ENCODE assay signal across 18 mouse cellular contexts in the genomic region with DNA sequence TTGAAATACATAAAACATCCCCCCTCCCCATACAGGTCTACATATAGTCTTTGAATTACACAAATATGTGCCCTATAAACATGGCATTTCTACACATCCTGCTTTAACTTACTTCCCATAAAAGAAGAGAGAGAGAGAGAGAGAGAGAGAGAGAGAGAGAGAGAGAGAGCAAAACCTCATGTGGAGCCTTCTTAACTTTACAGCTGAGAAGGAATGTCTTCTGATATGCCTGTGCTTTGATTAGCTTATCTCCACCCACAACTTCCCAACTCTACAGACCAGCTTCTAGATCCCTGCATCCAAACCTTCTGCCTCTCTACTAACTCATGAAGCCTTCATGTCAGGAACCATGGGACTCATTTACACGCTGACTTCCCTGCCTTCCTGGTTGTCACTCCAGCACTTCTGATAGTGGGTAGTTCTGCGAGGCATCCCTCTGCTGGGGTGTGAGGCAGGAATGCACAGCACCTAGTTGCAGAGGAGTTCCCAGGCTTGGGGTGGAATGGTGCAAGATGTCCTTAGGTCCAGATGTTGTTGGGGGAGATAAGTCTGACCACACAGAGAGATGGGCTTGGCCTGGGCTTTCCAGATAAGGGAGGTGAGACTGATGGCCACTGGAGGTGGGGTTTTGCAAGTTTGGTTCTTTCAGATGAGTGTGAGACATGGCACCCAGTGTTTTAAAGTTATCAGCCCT.
DNase-seq lines count a peak whose midpoint lies in the region; ATAC-seq lines count a peak whose summit lies in the region.
"Had no signal": no experiment of that assay in that cellular context is flagged by ENCODE, and none has a peak within 500 bp of the region (broad histone marks: within the 10 kb centered on the region; RNA-seq: fewer than 3 reads in every experiment).

No protein-coding gene starts in this region.

- no peaks in the 10 kb centered on the region for H3K9me3 ChIP-seq in megakaryocyte, embryonic 14.5 days
- H3K9me3 ChIP-seq in liver, embryonic 11.5 days (ENCODE audit: control insufficient read depth, low read length): no peaks in the 10 kb centered on the region
- H3K9me3 ChIP-seq: embryonic facial prominence, embryonic 12.5 days; forebrain, embryonic 10.5 days; limb, embryonic 15.5 days had no signal

- H3K4me2 ChIP-seq in liver, embryonic 11.5 days: peak overlapping the region; percentile 41
- H3K4me2 ChIP-seq: embryonic facial prominence, embryonic 12.5 days; limb, embryonic 15.5 days had no signal

- WGBS in liver, embryonic 11.5 days: 22% methylated on average over 2 of the region's 2 CpGs

- H3K4me1 ChIP-seq in megakaryocyte, embryonic 14.5 days: peaks cover 80% of the 10 kb centered on the region
- H3K4me1 ChIP-seq in liver, embryonic 11.5 days (replicated peaks; ENCODE audit: control insufficient read depth, insufficient read depth, low read length): peaks cover 55% of the 10 kb centered on the region
- H3K4me1 ChIP-seq: embryonic facial prominence, embryonic 12.5 days; forebrain, embryonic 10.5 days; limb, embryonic 15.5 days had no signal

- no peak for ATAC-seq in megakaryocyte, adult 5-6 weeks (ENCODE audit: poor library complexity, severe bottlenecking)
- peak; percentile 76 for ATAC-seq in erythroblast, adult 5-6 weeks (replicated peaks; ENCODE audit: low FRiP score, poor library complexity, severe bottlenecking)
- peak; percentile 83 for ATAC-seq in liver, embryonic 11.5 days (replicated peaks; ENCODE audit: low FRiP score)
- ATAC-seq: CD4-positive, CD25-positive, alpha-beta regulatory T cell, adult 4 months; midbrain, embryonic 16.5 days had no signal

- peak overlapping the region; percentile 64 for H3K4me3 ChIP-seq in megakaryocyte, embryonic 14.5 days (replicated peaks)
- no peak overlapping the region for H3K4me3 ChIP-seq in liver, embryonic 11.5 days (ENCODE audit: low read depth, low read length)
- H3K4me3 ChIP-seq: embryonic facial prominence, embryonic 12.5 days; forebrain, embryonic 10.5 days; limb, embryonic 15.5 days had no signal

- peak; percentile 45 for DNase-seq in liver, embryonic 11.5 days (ENCODE audit: low spot score)
- DNase-seq in yolk sac, embryonic 10.5 days (ENCODE audit: low spot score): peak; percentile 63
- no peak for DNase-seq in kidney, adult 8-10 months
- no peak for DNase-seq in kidney, postnatal 10 days
- DNase-seq: adrenal gland, postnatal 25 days; cerebellum, postnatal 25 days; kidney, postnatal 14 days; lung, postnatal 36 days; right cerebral cortex, postnatal 25 days; thymus, adult 2 months had no signal

- no peaks in the 10 kb centered on the region for H3K36me3 ChIP-seq in megakaryocyte, embryonic 14.5 days (replicated peaks; ENCODE audit: low read length)
- H3K36me3 ChIP-seq in liver, embryonic 11.5 days (ENCODE audit: control insufficient read depth, insufficient read depth, low read length): no peaks in the 10 kb centered on the region
- H3K36me3 ChIP-seq: embryonic facial prominence, embryonic 12.5 days; forebrain, embryonic 10.5 days; limb, embryonic 15.5 days had no signal

- H3K27me3 ChIP-seq in megakaryocyte, embryonic 14.5 days (replicated peaks): no peaks in the 10 kb centered on the region
- H3K27me3 ChIP-seq in liver, embryonic 11.5 days (replicated peaks; ENCODE audit: control insufficient read depth, insufficient read depth, low read length): no peaks in the 10 kb centered on the region
- H3K27me3 ChIP-seq: embryonic facial prominence, embryonic 12.5 days; limb, embryonic 15.5 days had no signal

- H3K9ac ChIP-seq in liver, embryonic 11.5 days (ENCODE audit: low read depth, low read length): no peak overlapping the region
- H3K9ac ChIP-seq: embryonic facial prominence, embryonic 12.5 days; limb, embryonic 15.5 days had no signal

- H3K27ac ChIP-seq in liver, embryonic 11.5 days (ENCODE audit: low read depth, low read length): peak overlapping the region; percentile 34; the same call in 1 of the 2 replicates
- H3K27ac ChIP-seq: embryonic facial prominence, embryonic 12.5 days; forebrain, embryonic 10.5 days; limb, embryonic 15.5 days had no signal

Comparison
In these comparisons a context has a peak if more than half of its experiments do, and no peak if none do; other contexts are left out.
1. DNase-seq: peak in liver, embryonic 11.5 days (single experiment) and yolk sac, embryonic 10.5 days (single experiment); none in kidney, adult 8-10 months (0 of 2) and kidney, postnatal 10 days (single experiment).